In the genomic region with DNA sequence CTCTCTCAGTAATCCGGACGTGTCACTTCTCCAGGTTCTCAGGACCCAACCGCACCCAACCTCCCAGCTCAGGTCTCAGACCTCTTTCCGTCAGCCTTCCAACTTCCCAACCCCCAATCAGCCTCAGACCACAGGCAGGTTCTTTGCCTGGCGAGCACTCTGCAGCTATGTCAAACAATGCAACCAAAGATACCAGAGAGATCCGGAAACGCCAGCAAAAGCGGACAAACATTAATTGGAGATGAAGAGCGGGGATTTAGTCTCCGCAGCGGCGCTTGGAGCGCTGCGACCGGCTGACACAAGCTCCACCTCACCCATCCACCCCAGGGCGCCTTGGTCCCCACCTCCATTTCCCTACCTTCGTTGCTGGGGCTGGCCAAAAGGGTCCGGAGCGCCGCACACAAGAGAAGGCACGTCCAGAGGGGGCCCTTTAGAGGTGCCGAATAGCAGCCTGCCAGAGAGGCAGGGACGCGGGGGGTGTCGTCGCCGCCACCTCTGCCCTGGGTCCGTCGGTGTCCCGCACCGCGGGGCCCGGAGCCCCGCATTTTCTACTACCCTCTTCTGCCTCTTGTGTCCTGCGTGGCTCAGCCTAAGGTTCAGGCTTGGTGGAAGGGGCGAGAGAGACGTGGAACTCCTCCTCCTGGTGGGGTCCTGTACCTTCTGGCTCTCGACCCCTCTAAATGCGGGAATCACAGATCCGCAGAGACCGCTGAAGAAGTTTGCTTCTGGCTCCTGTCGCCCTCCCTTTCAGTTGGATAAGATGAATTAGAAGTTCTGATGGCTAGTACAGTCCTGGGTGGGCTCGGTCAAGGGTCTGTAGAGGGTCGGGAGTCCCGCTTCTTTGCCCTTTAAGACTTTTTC, we compare ENCODE assay signal across 8 mouse cellular contexts. TPM values are rescaled to one million over a fixed set of nuclear protein-coding genes. Genes with fewer than 3 reads are reported as not detected.
DNase-seq lines count a peak whose midpoint lies in the region; ATAC-seq and TF ChIP-seq lines count a peak whose summit lies in the region.

No protein-coding gene starts in this region.

- no peak for TF ChIP-seq EP300 in heart, adult 2 months (IDR thresholded peaks at IDR 0.05; ENCODE audit: insufficient read depth, low read depth, low read length)

- no peaks in the 10 kb centered on the region for H3K79me2 ChIP-seq in heart, adult 2 months (replicated peaks; ENCODE audit: control insufficient read depth, insufficient read depth, low read length)

- intact Hi-C loops in heart, postnatal 36 days (cut with DNase I) = no loop called here
- intact Hi-C loops in heart, adult 2 months (cut with DNase I) = no loop called here

- peaks cover 13% of the 10 kb centered on the region; the same call in 1 of the 2 replicates for H3K4me1 ChIP-seq in heart, embryonic 13.5 days
- H3K4me1 ChIP-seq in forebrain, embryonic 10.5 days = peaks cover 40% of the 10 kb centered on the region
- peaks cover 7% of the 10 kb centered on the region; the same call in 1 of the 2 replicates for H3K4me1 ChIP-seq in midbrain, embryonic 15.5 days
- no peaks in the 10 kb centered on the region for H3K4me1 ChIP-seq in heart, adult 2 months (ENCODE audit: control insufficient read depth, insufficient read depth, low read length)

- DNase-seq in heart, postnatal 36 days = no peak
- peak; percentile 20 for DNase-seq in WW6 (ENCODE audit: low read depth, low spot score)
- DNase-seq in forebrain, embryonic 10.5 days (ENCODE audit: extremely low spot score, low spot score) = peak; percentile 41
- peak; percentile 41 to 57 for DNase-seq in layer of hippocampus, postnatal 10 days (ENCODE audit: low spot score in 2 of 2)
- no peak for DNase-seq in heart, adult 2 months

- H3K27ac ChIP-seq in heart, embryonic 13.5 days (replicated peaks) = no peak overlapping the region
- peak overlapping the region; percentile 87 for H3K27ac ChIP-seq in forebrain, embryonic 10.5 days
- H3K27ac ChIP-seq in midbrain, embryonic 15.5 days = peak overlapping the region; percentile 94
- no peak overlapping the region for H3K27ac ChIP-seq in heart, adult 2 months

- TF ChIP-seq POLR2A in heart, adult 2 months (IDR thresholded peaks at IDR 0.05; ENCODE audit: insufficient read depth, low read depth, low read length) = no peak

- H3K27me3 ChIP-seq in heart, embryonic 13.5 days (replicated peaks) = peaks cover 35% of the 10 kb centered on the region
- peaks cover 63% of the 10 kb centered on the region for H3K27me3 ChIP-seq in forebrain, embryonic 10.5 days (ENCODE audit: poor library complexity, severe bottlenecking)
- 0 out of 2 replicates have a peak, but pooled peaks cover 3% of the 10 kb centered on the region for H3K27me3 ChIP-seq in midbrain, embryonic 15.5 days (replicated peaks)
- H3K27me3 ChIP-seq in heart, adult 2 months (ENCODE audit: control insufficient read depth, insufficient read depth, low read length) = peaks cover 4% of the 10 kb centered on the region

- H3K9me3 ChIP-seq in heart, embryonic 13.5 days = no peaks in the 10 kb centered on the region
- H3K9me3 ChIP-seq in forebrain, embryonic 10.5 days = no peaks in the 10 kb centered on the region
- no peaks in the 10 kb centered on the region for H3K9me3 ChIP-seq in midbrain, embryonic 15.5 days

- H3K4me3 ChIP-seq in heart, embryonic 13.5 days = peak overlapping the region; percentile 67
- peak overlapping the region; percentile 71 for H3K4me3 ChIP-seq in forebrain, embryonic 10.5 days
- H3K4me3 ChIP-seq in midbrain, embryonic 15.5 days = peak overlapping the region; percentile 92
- no peak overlapping the region for H3K4me3 ChIP-seq in heart, adult 2 months

- peak overlapping the region; percentile 99 for H3K4me2 ChIP-seq in heart, embryonic 13.5 days
- H3K4me2 ChIP-seq in midbrain, embryonic 15.5 days = peak overlapping the region; percentile 88

- H3K36me3 ChIP-seq in heart, embryonic 13.5 days = no peaks in the 10 kb centered on the region
- H3K36me3 ChIP-seq in forebrain, embryonic 10.5 days (replicated peaks) = no peaks in the 10 kb centered on the region
- no peaks in the 10 kb centered on the region for H3K36me3 ChIP-seq in midbrain, embryonic 15.5 days (replicated peaks)
- no peaks in the 10 kb centered on the region for H3K36me3 ChIP-seq in heart, adult 2 months (ENCODE audit: control insufficient read depth, insufficient read depth, low read length)

- no peak for ATAC-seq in heart, embryonic 13.5 days (ENCODE audit: extremely low read depth, insufficient number of reproducible peaks, low FRiP score, low TSS enrichment)
- peak; percentile 35 for ATAC-seq in midbrain, embryonic 15.5 days (replicated peaks)
- no peak for ATAC-seq in CD4-positive, CD25-positive, alpha-beta regulatory T cell, adult 4 months

- no peak for TF ChIP-seq CTCF in heart, adult 2 months (IDR thresholded peaks at IDR 0.05)

- H3K9ac ChIP-seq in heart, embryonic 13.5 days = peak overlapping the region; percentile 79
- peak overlapping the region; percentile 83 for H3K9ac ChIP-seq in midbrain, embryonic 15.5 days
- H3K9ac ChIP-seq in heart, adult 2 months (ENCODE audit: low read depth, low read length) = no peak overlapping the region

- under 1% methylated on average over 45 of the region's 45 CpGs for WGBS in heart, embryonic 13.5 days
- WGBS in forebrain, embryonic 10.5 days = under 1% methylated on average over 45 of the region's 45 CpGs
- WGBS in midbrain, embryonic 15.5 days = under 1% methylated on average over 45 of the region's 45 CpGs
- 1% methylated on average over 45 of the region's 45 CpGs for whole genome bisulfite sequencing in heart, adult 2 months

RNA-seq across cellular contexts. Expression of a gene that starts 1.0 kb away (rescaled TPM):
- 0.84 and 0.91 TPM in 2 replicates for polyA plus RNA-seq in heart, embryonic 13.5 days (2015; fragmentation: Nextera tagmentation; extraction: Ambion mirVana)
- total RNA-seq in heart, postnatal 36 days (2021) = not detected
- polyA plus RNA-seq in forebrain, embryonic 10.5 days (2016; fragmentation: Nextera tagmentation; extraction: Ambion mirVana) = 4.1 and 4.4 TPM in 2 replicates
- total RNA-seq in layer of hippocampus, postnatal 10 days (2021) = 100 to 1,000 TPM; 212 to 248 TPM
- 56.6 and 69.7 TPM in 2 replicates for polyA plus RNA-seq in midbrain, embryonic 15.5 days (2015; fragmentation: Nextera tagmentation; extraction: Ambion mirVana)
- not detected for polyA plus RNA-seq in CD4-positive, CD25-positive, alpha-beta regulatory T cell, adult 4 months (2017; shearing (Covaris generic))
- under 1 TPM in 1 of 2 experiments, not detected in 1; 0.07 TPM for total RNA-seq in heart, adult 2 months (2021)
- polyA plus RNA-seq in heart, adult 2 months (2012; rRNA removed) = 0.03 and 0.04 TPM in 2 replicates

Comparison
In these comparisons a context has a peak if more than half of its experiments do, and no peak if none do; other contexts are left out.
1. H3K27ac ChIP-seq: peak in forebrain, embryonic 10.5 days (single experiment) and midbrain, embryonic 15.5 days (single experiment); none in heart, embryonic 13.5 days (single experiment) and heart, adult 2 months (single experiment).
2. DNase-seq: peak in WW6 (single experiment), forebrain, embryonic 10.5 days (single experiment) and layer of hippocampus, postnatal 10 days (2 of 2); none in heart, postnatal 36 days (0 of 2) and heart, adult 2 months (0 of 2).
3. RNA of a gene that starts 1.0 kb away (polyA plus RNA-seq): 56.6 to 69.7 TPM in midbrain, embryonic 15.5 days; 4.1 to 4.4 TPM in forebrain, embryonic 10.5 days, 0.84 to 0.91 TPM in heart, embryonic 13.5 days, not detected in CD4-positive, CD25-positive, alpha-beta regulatory T cell, adult 4 months and 0.03 to 0.04 TPM in heart, adult 2 months; every median in the first group is over 10 times any median in the second.